Mouse (Mus musculus) lung, postnatal 0 days (tissue): ENCODE measurements at regions not wholly inside any gene's neighbourhood (a gene's known extent, or its start where the extent isn't known, plus 50 kb on each side); places are given as distances from the start of the nearest gene placed in this dataset.

Experiments
- ATAC-seq: fragments of 200-750 bp; cut with Nextera tagmentation; 2 replicates; pipeline ENCODE4 v1.8.0; 2017; ENCODE audit warnings: moderate library complexity
- DNase-seq: peaks from one replicate; pipeline ENCODE4 v3.0.0-alpha.2; 2016; ENCODE audit warnings: low spot score
- H3K27ac ChIP-seq: fragments of 300-500 bp; sonication (generic); 2 replicates; pipeline ENCODE4 v1.5.1; 2014; ENCODE audit warnings: antibody characterized with exemption, mild to moderate bottlenecking, low read length, mixed read lengths
- H3K27me3 ChIP-seq: fragments of 300-500 bp; sonication (generic); replicated peaks from 2 replicates; pipeline ENCODE4 v1.6.1; 2014; ENCODE audit warnings: low read length, mixed read lengths; ENCODE audit not compliant: insufficient read depth
- H3K36me3 ChIP-seq: fragments of 300-500 bp; sonication (generic); 2 replicates; pipeline ENCODE4 v1.6.1; 2014; ENCODE audit warnings: low read length, mixed read lengths; ENCODE audit not compliant: insufficient read depth
- H3K4me1 ChIP-seq: fragments of 300-500 bp; sonication (generic); 2 replicates; pipeline ENCODE4 v1.6.1; 2014; ENCODE audit warnings: antibody characterized with exemption, low read depth, low read length, mixed read lengths; ENCODE audit not compliant: insufficient read depth
- H3K4me2 ChIP-seq: fragments of 300-500 bp; sonication (generic); replicated peaks from 2 replicates; pipeline ENCODE4 v1.6.1; 2014; ENCODE audit warnings: low read depth, mild to moderate bottlenecking, low read length, moderate library complexity, mixed read lengths
- H3K4me3 ChIP-seq: fragments of 300-500 bp; sonication (generic); 2 replicates; pipeline ENCODE4 v1.5.1; 2014; ENCODE audit warnings: low read depth, low read length
- H3K9ac ChIP-seq: fragments of 300-500 bp; sonication (generic); replicated peaks from 2 replicates; pipeline ENCODE4 v1.6.1; 2014; ENCODE audit warnings: low read depth, mild to moderate bottlenecking
- H3K9me3 ChIP-seq: fragments of 300-500 bp; sonication (generic); 2 replicates; pipeline ENCODE4 v1.6.1; 2016; ENCODE audit warnings: low read length, mixed read lengths
- CTCF ChIP-seq: IDR thresholded peaks from 2 replicates; pipeline ENCODE4 v1.5.1; 2016; ENCODE audit warnings: antibody characterized with exemption, mild to moderate bottlenecking
- EP300 ChIP-seq: IDR thresholded peaks from 2 replicates; pipeline ENCODE4 v1.6.1; 2016; ENCODE audit warnings: antibody characterized with exemption, mild to moderate bottlenecking, control low read depth
- WGBS: fragments of 180-500 bp; shearing (Covaris S2); extraction: QIAGEN DNeasy Blood & Tissue Kit; methylation state at CpG from one replicate; pipeline ENCODE4 v1.1.7; 2014; 5-methylcytosine and 5-hydroxymethylcytosine counted together

DNA sequence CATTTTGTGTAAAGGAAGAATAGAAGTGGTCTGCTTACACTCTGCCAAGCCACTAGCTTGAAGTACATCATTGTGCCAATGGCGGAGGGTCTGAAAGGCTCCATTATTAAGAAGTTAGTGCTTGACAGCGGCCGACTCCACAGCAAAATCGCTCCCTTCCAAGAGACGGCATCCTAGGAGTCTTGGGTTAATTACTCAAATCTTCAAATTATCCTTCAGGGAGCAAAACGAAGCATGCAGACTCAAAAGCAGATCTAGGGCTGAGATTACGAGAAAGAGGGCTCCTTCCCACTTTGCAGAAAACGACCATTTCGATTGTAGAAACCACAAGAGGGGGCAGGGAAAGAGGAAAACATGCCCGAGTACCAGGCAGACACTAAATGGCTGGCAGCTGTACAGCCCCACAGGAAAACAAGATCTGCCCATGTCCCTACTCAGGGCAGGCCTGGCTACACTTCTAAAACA lies 121.9 kb upstream of the Ankrd55 start:
- H3K4me2 ChIP-seq, result no peak overlapping the region
- DNase-seq (no peak), ATAC-seq (no peak)
- no peaks in the 10 kb centered on the region for H3K9me3 ChIP-seq
- WGBS, result 51% methylated on average over 10 of the region's 10 CpGs
- no peaks in the 10 kb centered on the region for H3K36me3 ChIP-seq
- H3K4me1 ChIP-seq, result no peaks in the 10 kb centered on the region
- no peak overlapping the region for H3K4me3 ChIP-seq
- H3K27me3 ChIP-seq, result no peaks in the 10 kb centered on the region
- H3K9ac ChIP-seq, result no peak overlapping the region
- no peak overlapping the region for H3K27ac ChIP-seq
- TF ChIP-seq EP300 (no peak), CTCF (no peak)

DNA sequence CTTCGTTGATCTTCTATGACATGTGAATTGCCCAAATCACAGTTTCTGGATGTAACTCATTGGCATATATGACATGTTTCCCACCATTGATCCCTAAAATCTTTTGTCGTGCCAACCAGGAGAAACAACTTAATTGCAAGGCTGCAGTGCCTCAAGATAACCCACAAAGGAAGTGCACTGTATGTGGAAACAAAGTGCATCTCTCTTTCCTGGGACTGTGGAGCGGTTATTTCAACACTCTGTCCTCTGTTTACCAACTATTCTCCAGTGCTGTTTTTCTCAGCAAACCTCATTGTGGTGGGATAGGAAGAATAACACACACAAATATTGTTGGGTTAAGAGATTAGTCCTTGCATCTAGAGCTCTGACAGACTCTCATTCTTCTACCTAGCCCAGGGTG lies 119.8 kb upstream of the Ankrd55 start:
- 85% methylated on average over 3 of the region's 3 CpGs for WGBS
- no peaks in the 10 kb centered on the region for H3K9me3 ChIP-seq
- H3K4me1 ChIP-seq, result no peaks in the 10 kb centered on the region
- no peak overlapping the region for H3K27ac ChIP-seq
- no peak overlapping the region for H3K4me2 ChIP-seq
- ATAC-seq (no peak), DNase-seq (no peak)
- H3K27me3 ChIP-seq, result no peaks in the 10 kb centered on the region
- H3K9ac ChIP-seq, result no peak overlapping the region
- H3K4me3 ChIP-seq, result no peak overlapping the region
- TF ChIP-seq EP300 (no peak), CTCF (no peak)
- H3K36me3 ChIP-seq, result no peaks in the 10 kb centered on the region

- no peak for TF ChIP-seq CTCF
- TF ChIP-seq EP300, result no peak
- WGBS, result 71% methylated on average over 3 of the region's 3 CpGs
- Histone ChIP-seq H3K4me3 (no peak overlapping the region), H3K36me3 (no peaks in the 10 kb centered on the region), H3K27ac (no peak overlapping the region), H3K9ac (no peak overlapping the region), H3K9me3 (no peaks in the 10 kb centered on the region), H3K4me2 (no peak overlapping the region), H3K4me1 (no peaks in the 10 kb centered on the region), H3K27me3 (no peaks in the 10 kb centered on the region)
- DNase-seq (no peak), ATAC-seq (no peak)
These were observed 117.4 kb upstream of the Ankrd55 start for GRCm38 (mm10) chr13:112170872-112171271.

GRCm38 (mm10) chr13:112171940-112172715 lies 116.1 kb upstream of the Ankrd55 start:
- ATAC-seq, result peak; percentile 94
- peak overlapping the region; percentile 66 for H3K27ac ChIP-seq
- 36% methylated on average over 11 of the region's 11 CpGs for WGBS
- H3K4me2 ChIP-seq, result no peak overlapping the region
- H3K9ac ChIP-seq, result no peak overlapping the region
- peak; percentile 42 for TF ChIP-seq CTCF
- peak; percentile 38; the same call in 1 of the 2 replicates for TF ChIP-seq EP300
- peak; percentile 90 for DNase-seq
- no peaks in the 10 kb centered on the region for H3K9me3 ChIP-seq
- H3K36me3 ChIP-seq, result no peaks in the 10 kb centered on the region
- H3K4me3 ChIP-seq, result no peak overlapping the region
- H3K27me3 ChIP-seq, result no peaks in the 10 kb centered on the region
- no peaks in the 10 kb centered on the region for H3K4me1 ChIP-seq

DNA sequence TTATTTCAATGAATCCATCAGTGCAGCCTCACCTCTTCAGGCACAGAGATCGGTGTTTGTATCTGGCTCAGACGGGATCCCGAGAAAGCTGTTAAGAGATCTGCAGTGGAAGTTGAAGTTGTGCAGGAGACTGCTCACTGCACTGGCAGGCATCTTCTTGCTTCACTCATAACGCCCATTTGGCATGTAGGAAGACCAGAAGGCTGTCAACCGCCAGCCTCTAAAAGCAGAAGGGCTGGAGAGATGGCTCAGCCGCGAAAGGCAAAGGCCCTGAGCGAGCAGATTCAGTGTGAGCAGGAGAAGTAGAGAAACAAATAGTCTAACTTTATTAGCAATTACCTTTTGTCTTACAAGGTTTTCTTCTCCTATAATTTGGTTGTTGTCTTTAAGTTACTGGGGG lies 114.3 kb upstream of the Ankrd55 start:
- Histone ChIP-seq H3K9ac (no peak overlapping the region), H3K4me3 (no peak overlapping the region), H3K36me3 (no peaks in the 10 kb centered on the region), H3K27ac (no peak overlapping the region), H3K9me3 (no peaks in the 10 kb centered on the region), H3K27me3 (no peaks in the 10 kb centered on the region), H3K4me2 (no peak overlapping the region), H3K4me1 (no peaks in the 10 kb centered on the region)
- TF ChIP-seq CTCF, result no peak
- TF ChIP-seq EP300, result no peak
- DNase-seq (no peak), ATAC-seq (no peak)
- 81% methylated on average over 8 of the region's 8 CpGs for WGBS

DNA sequence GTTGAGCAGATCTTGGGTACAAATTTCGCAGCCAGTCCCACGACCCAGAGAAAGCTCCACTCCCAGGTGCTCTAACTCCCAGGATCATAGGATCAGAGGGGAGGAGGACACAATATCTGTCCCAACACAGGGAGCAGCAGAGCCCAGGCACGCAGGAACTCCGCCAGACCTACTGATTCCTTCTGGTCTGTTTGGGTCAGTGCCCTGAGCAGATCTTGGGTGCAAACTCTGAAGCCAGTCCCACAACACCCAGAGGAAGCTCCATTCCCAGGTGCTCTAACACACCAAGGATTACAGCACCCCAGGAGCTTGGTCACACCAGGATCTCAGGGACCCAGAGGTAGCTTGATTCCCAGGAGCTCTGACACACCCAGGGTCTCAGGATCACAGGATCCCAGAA lies 110.2 kb upstream of the Ankrd55 start:
- TF ChIP-seq EP300 (no peak), CTCF (no peak)
- no peaks in the 10 kb centered on the region for H3K36me3 ChIP-seq
- no peaks in the 10 kb centered on the region for H3K9me3 ChIP-seq
- no peak overlapping the region for H3K4me3 ChIP-seq
- H3K9ac ChIP-seq, result no peak overlapping the region
- 94% methylated on average over 4 of the region's 4 CpGs for WGBS
- H3K27me3 ChIP-seq, result no peaks in the 10 kb centered on the region
- ATAC-seq (no peak), DNase-seq (no peak)
- H3K27ac ChIP-seq, result no peak overlapping the region
- no peak overlapping the region for H3K4me2 ChIP-seq
- H3K4me1 ChIP-seq, result no peaks in the 10 kb centered on the region
